Mouse (Mus musculus) heart, adult 2 months (tissue): ENCODE measurements around the gene Akr1b3.

ENCODE experiments used
- EP300 ChIP-seq: fragments of 200-500 bp; IDR thresholded peaks from 2 replicates; pipeline ENCODE4 v1.6.1; 2011; ENCODE audit warnings: low read depth, low read length, control low read depth; ENCODE audit not compliant: insufficient read depth
- POLR2A ChIP-seq: fragments of 200-500 bp; IDR thresholded peaks from 2 replicates; pipeline ENCODE4 v1.6.1; 2011; ENCODE audit warnings: mild to moderate bottlenecking, low read depth, low read length, control low read depth; ENCODE audit not compliant: insufficient read depth

GRCm38 (mm10) chr6:34350037-34350699 lies 32.9 kb upstream of the Akr1b3 start:
- TF ChIP-seq EP300 (no peak), POLR2A (no peak)
